Mouse (Mus musculus): ENCODE measurements around the gene Lca5. TPM values are rescaled to one million over a fixed set of nuclear protein-coding genes. Genes with fewer than 3 reads are reported as not detected.

Gene Lca5
- polyA plus RNA-seq, 1 experiment from 2014 or later: 18.1 TPM

GRCm38 (mm10) chr9:83347521-83347920 lies 93.4 kb downstream of the Lca5 start:
- Histone ChIP-seq H3K9me3 (no peaks in the 10 kb centered on the region), H3K27ac (no peak overlapping the region), H3K4me3 (no peak overlapping the region), H3K27me3 (ENCODE audit: poor library complexity, severe bottlenecking) (no peaks in the 10 kb centered on the region), H3K36me3 (replicated peaks) (no peaks in the 10 kb centered on the region), H3K4me1 (peaks cover 34% of the 10 kb centered on the region)
- DNase-seq (ENCODE audit: extremely low spot score, low spot score): no peak
- WGBS: 95% methylated on average over 5 of the region's 5 CpGs

GRCm38 (mm10) chr9:83342491-83343370 lies 98.2 kb downstream of the Lca5 start:
- Histone ChIP-seq H3K36me3 (replicated peaks) (no peaks in the 10 kb centered on the region), H3K4me1 (no peaks in the 10 kb centered on the region), H3K4me3 (no peak overlapping the region), H3K27ac (no peak overlapping the region), H3K9me3 (no peaks in the 10 kb centered on the region), H3K27me3 (ENCODE audit: poor library complexity, severe bottlenecking) (no peaks in the 10 kb centered on the region)
- WGBS: 92% methylated on average over 7 of the region's 7 CpGs
- no peak for DNase-seq (ENCODE audit: extremely low spot score, low spot score)

Other genes with a start within 250 kb of the Lca5 start
- gene Sh3bgrl2, start 107.2 kb upstream of the Lca5 start, polyA plus RNA-seq (2016; fragmentation: Nextera tagmentation; extraction: Ambion mirVana): 10.9 and 12.1 TPM in 2 replicates

All from forebrain, embryonic 10.5 days (tissue).